Mouse (Mus musculus) ovary, adult 18-20 months (tissue): Measurements from ENCODE around the gene Adcyap1r1.

Experiments
- DNase-seq: peaks from one replicate; pipeline ENCODE4 v3.0.0; 2022; ENCODE audit warnings: low spot score, mixed read lengths

Adcyap1r1 gene

DNA sequence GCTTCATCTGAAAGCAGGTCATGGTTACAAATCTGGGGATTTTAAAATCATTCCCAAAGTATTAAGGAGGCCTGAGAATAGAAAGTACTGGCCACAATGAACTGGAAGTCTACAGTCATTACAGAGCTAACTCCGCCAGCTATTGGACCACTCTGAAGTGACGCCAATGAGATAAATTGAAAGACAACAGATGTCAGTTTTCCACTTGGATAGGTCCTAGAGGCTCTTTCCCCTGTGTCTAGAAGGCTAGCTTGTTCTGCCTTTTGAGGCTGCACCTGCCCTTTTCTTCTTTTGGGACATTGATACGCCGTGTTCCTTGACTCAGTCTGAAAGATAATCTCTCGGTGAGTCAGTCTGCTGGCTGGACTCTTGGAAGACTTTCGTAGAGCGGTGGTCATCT is 50.5 kb downstream of the Adcyap1r1 start:
- DNase-seq = no peak

DNA sequence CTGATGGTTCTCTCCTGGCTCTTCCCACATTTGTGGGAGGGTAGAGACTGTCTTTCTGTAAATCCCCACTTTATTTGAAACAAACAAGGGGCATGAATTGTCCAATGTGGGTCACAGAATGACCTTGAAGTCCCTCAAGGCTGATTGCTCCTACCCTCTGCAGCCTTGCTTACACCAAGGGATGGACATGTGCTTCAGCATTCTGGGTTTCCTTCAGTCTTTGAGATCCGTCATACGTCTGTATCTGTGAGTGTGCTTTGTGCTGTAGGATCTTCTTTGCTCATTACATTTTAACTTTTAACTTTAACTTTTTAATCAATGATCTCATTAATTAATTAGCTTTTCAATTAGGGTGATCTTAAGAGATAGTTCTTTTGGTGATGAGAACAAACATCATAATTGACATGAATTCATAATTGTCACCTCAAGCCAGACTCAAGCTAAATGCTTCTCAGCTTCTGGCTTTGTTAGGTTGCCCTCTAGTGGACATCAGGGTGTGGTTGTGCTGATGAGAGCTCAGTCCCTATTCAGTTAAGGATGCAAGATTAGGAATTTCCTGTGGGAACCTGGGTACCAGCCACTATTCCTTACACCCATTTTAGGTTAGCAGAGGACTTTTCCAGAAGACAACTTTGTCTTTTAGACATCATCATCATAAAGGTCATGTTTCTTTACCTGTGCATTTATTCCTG is 53.2 kb downstream of the Adcyap1r1 start:
- no peak for DNase-seq

DNA sequence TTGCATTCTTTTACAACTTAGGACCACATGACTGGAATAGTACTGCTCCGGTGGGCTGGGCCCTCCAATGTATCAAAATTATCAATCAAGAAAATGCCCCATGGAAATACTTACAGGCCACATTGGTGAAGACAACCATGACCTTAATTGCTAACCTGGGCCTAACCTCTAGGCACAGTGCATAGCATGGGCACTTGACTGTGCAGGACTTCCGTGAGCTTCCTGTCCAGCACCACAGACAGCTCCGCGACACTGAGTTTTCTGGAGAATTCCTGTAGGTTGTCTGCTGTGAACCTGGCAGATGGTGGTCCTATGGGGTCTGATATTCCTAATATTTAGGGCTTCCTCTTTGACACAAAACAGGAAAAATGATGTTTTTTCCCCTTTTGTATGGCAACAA is 54.7 kb downstream of the Adcyap1r1 start:
- no peak for DNase-seq

DNA sequence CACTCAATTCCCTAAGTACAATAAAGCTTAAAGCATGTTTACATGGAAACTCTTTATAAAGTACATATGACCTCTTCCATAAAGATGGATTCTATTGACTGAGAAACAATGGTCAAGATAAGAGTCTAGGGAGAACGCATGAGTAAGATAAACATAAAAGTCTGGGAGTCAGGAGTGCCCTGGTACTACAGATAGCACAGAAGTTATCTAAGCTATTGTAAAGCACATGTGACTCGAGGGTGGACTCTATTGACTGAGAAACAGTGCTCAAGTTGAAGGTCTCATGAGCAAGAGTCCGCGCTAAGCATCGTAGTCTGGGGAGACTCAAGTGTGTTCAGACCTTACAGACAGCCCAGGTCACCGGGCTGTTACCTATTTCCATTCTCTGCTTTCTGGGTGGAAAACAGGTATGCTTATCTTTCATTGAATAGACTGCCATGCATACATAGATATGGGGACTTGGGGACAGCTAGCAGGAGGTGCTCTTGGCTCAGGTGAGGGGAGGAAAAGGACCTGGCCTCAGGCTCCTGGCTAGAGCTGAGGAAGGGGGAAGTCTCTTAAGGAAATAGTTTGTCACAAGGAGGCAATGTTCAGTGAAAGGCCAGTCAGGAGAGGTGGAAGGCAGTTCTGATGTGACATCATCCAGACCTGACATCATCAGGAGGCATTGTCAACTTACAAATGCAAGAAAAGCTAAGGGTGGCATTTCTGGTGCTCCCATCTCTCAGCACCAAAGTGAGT is 57.5 kb downstream of the Adcyap1r1 start:
- DNase-seq = no peak

DNA sequence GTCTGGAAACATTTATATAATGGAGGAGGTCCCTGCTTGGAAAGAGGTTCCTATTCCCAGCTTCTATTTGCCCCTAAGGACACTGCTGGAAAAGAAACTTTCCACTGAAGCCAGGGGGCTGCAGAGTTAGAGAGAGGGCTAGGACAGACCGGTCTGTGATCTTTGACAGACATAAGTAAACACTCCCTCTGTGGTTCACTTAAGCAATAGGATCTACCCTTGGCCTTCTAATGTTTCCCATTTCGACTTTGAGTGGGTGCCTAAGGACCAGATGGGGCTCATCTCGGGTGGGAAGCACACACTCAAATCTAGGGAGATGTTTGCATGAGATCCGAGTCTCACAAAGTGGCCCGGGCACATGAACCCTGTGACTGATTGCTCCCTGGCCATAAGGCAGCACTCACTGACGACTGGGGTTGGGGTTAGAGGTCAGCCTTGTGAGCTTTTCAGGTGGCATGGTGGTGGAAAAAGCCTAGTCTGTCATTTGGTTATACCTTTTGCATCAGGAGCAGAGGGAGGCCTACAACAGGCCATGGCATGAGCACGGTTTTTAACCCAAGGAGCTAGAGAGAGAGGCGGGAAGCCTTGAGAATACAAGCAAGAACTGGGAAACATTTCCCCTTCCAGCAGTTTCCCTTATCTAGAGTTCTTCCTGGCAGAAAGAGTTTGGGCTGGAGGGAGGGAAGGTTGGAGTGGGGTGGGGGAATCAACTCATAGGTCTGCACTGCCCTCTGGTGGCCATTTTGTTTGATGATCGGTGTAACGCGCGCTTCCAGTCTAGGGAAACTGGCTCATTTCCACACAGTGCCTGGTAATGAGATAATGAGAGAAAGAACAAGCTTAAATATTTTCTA is 59.7 kb downstream of the Adcyap1r1 start:
- peak; percentile 30 for DNase-seq

DNA sequence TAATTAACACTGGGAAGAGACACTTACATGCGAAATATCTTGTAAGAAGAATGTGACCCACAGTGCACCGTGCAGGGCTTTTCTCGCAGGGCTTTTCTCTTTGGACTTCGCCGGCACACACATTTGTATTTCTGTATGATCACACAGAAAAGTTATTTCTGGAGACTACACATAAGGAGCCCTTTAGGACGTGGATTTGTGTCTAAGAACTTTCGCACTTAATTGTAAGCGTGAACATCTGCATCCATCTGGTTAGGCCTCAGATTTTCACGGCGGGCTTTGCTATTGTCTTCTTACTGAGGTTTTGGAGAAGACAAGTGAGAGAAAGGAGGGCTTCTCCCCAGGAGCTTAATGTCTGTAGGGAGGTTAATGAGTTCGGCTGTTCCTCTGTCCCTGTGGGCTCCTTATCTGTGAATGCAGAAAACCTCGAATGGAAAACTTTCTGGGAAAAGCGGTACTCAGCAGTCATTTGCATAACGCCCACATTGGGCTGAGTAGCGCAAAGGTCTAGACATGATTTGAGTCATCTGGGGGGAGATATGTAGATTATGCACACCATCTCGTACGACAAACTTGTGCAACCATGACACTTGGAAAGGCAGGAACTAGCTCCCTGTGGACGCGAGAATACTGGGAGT is 60.4 kb downstream of the Adcyap1r1 start:
- no peak for DNase-seq

DNA sequence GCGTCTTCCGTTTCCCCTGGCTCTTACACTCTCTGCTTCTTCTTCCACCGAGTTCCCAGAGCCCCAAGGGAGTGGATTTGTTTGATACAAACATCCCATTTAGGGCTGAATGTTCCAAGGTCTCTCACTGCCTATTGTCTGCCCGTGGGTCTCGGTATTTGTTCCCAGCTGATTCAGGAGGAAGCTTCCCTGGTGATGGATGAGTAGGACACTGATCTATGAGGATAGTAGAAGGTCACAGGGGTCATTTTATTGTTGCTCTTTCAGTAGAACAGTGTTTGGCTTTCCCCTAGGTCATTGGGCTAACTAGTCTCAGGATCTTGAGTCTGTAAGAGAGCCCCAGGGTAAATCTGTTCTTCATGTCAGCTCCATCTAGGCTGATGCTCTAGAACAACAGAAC is 61.7 kb downstream of the Adcyap1r1 start:
- DNase-seq = no peak

DNA sequence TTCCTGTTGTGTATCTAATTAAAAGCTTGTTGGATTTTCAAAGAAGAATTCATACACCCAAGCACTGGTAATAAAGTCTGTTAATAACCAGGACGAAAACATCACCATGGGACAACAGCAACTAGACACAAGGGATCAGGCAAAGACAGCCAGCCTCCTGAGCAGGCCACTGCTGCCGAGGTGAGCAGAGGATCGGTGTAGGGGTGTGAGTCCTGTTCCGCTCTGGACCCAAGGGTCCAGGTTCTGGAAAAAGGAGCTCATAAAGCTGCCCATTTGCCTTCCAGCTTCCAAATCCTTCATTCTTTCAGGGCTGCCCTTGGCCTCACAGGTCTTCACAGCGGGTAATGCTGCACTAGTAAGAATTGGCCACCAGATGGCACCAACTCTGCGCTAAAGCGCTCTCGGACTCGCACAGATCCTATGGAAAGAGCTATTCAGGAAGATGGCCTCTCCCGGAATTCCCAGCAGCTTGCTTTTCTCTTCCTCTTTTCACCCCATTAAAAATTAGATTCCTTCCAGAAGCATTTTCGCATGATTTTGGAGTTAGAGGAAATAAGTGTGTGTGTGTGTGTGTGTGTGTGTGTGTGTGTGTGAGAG is 67.9 kb downstream of the Adcyap1r1 start:
- DNase-seq = peak; percentile 49

DNA sequence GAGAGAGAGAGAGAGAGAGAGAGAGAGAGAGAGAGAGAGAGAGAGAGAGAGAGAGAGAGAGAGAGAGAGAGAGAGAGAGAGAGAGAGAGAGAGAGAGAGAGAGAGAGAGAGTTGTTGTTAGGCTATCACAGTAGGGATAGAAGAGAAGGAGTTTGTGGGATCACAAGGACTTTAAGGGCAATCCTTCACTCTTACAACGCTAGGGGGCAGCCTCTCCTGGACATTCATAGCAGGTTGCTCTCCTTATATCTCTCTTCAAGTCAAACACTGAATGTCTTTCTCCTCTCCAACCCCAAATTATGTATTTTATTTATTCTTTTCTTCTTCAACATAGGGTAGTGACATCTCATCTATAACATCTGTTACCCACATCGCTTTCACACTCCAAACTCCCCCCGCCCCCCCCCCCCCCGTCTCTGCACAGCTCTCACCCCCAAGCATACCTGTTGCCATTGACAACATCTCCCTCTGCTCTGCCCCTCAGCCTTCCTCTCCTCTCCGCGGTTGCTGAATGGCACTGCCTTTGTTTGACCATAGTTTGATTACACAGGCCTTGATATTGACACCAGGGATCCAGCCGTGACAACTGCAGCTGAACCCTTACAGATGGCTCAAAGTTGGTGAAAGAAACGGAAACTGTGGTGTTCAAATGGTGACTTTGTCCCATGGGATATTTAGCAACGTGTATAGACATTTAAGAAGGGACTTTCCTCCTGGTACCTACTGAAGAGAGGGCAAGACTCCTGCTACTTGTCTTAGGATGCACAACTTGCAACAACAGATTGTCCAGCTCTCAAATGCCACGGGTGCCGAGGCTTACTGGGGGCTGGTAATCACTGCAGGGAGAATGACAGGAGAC is 68.7 kb downstream of the Adcyap1r1 start:
- DNase-seq = no peak

DNA sequence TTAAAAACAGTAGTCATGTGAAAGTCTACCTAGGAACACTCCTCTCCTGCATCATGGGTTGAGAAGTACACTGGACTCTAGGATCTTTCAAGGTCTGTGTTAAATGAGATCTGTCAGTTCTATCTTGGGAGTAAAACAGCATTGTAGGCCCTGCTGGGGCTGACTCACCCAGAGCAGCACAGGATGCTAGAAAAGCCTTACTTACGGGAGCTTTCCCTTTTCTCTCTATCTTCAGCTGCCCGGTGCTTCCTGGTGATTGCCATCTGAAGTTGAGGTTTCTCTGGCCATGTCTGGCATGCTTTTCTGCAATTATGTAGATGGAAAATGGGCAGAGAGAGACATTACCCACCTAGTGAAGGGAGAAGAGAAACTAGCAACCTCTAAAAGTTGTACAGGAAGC is 84.7 kb downstream of the Adcyap1r1 start:
- no peak for DNase-seq

DNA sequence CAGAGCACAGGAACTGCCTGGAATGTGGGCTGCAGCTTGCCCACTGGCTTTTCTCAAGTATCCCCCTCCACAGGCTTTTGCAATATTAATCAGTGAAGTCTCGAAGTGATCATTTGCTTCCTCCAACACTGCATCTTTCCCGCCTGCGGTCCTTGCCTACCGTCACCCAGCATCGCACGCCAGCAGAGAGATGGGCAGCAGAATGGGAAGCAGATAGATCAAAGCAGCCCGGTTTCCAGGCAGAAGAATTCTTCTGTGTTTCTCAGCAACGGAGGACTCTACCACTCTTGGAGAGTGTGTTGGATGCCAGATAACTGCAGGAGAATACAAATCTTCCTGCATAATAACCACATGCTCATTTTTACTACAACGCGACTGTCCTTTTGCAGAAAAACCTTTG is 87.4 kb downstream of the Adcyap1r1 start:
- DNase-seq = no peak

DNA sequence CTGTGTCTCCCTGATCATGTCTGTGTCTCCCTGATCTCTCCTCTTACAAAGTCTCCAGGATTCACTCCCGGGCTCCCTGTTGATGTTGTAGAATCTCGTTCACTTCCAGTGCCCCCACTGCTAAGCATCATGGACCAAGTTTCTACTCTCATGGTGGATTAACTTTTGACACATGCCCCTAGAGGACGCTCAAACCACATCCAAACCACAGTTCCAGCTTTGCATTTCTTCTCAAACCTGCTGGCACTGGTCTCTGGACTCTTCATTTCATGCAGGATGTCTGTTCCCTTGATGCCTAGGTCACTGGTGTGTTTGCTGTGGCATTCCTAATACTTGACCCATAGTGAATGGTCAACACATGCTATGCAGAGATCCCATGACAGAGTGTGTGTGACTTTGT is 90.6 kb downstream of the Adcyap1r1 start:
- DNase-seq = no peak

DNA sequence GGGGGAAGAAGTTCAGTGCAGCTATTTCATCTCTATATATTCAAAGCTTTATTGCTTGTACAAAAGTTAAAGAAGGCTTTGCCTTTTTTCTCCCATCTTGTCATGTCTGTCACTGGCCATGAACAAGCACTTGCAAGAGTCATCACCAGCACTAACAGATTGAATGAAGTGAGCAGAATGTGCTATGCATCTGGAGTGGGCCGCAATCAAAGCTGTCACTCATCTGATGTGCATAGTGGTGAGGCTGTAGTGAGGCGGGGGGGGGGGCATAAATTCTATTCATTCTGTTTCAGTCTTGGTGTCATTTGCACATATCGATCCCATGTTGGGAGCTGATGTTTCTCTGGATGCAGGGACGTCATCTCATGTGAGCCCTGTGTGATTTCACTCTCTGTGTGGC is 91.6 kb downstream of the Adcyap1r1 start:
- DNase-seq = no peak

DNA sequence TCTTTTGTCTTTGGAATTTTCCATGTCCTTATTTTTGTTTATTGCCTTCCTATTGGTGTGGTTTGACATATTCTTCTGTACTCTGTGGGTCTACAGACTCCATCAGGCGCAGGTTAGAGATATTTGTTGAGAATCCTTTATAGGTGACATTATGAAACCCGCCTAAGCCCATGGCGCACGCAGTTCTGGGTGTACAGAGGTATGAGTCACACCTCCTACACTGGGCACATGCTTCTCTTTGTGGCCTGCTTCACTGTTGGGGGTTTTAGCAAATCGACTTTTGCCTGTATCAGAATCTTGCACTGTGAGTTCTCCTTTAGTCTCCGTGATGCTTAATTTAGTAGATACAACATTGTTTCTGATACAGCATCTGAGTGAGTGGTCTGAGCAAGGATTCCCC is 97.4 kb downstream of the Adcyap1r1 start:
- DNase-seq = no peak

DNA sequence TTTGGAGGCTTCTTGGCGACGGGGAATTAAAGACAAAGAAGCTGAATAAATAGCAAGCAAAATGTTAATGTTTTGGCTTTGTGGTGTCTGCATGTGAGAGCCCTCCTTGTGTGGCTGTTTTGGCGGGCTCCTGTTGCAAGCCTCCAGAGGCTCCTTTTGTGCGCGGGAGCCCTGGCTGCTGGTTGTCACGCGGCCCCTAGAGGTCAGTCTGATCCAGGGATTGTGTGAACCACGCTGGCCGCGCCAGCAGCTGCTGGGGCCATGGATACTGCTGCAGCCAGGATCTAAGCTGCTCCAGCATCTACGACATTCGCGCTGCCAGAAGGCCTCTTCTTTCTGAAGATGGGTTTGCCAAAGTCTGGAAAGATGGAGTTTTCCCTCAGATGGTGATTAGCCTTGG is 99.1 kb downstream of the Adcyap1r1 start:
- no peak for DNase-seq
